Mouse (Mus musculus): Measurements from ENCODE around the gene 4930404N11Rik. TPM values are rescaled to one million over a fixed set of nuclear protein-coding genes. Genes with fewer than 3 reads are reported as not detected.

4930404N11Rik gene
- polyA plus RNA-seq, 1 experiment: 0.52 TPM

GRCm38 (mm10) chr10:81402227-81402765, 36.7 kb upstream of the 4930404N11Rik start:
- H3K4me1 ChIP-seq (ENCODE audit: control insufficient read depth, insufficient read depth, low read length): peaks cover 1% of the 10 kb centered on the region; the same call in 1 of the 2 replicates

GRCm38 (mm10) chr10:81401521-81402226, 36.1 kb upstream of the 4930404N11Rik start:
- Histone ChIP-seq H3K27ac (ENCODE audit: insufficient read depth, low read length) (peak overlapping the region; percentile 20), H3K4me1 (ENCODE audit: control insufficient read depth, insufficient read depth, low read length) (0 out of 2 replicates have a peak, but pooled peaks cover 1% of the 10 kb centered on the region), H3K4me3 (ENCODE audit: insufficient read depth, low read length) (no peak overlapping the region)
- no peak for TF ChIP-seq CTCF (IDR thresholded peaks at IDR 0.05; ENCODE audit: extremely low read depth, insufficient read depth, low read length)
- TF ChIP-seq POLR2A (IDR thresholded peaks at IDR 0.05; ENCODE audit: extremely low read depth, insufficient read depth, low read length): no peak

More at GRCm38 (mm10) chr10:81402227-81402765, 36.7 kb upstream of the 4930404N11Rik start:
- TF ChIP-seq POLR2A (IDR thresholded peaks at IDR 0.05; ENCODE audit: extremely low read depth, insufficient read depth, low read length) (no peak), CTCF (IDR thresholded peaks at IDR 0.05; ENCODE audit: extremely low read depth, insufficient read depth, low read length) (no peak)
- Histone ChIP-seq H3K27ac (ENCODE audit: insufficient read depth, low read length) (peak overlapping the region; percentile 20), H3K4me3 (ENCODE audit: insufficient read depth, low read length) (no peak overlapping the region)

GRCm38 (mm10) chr10:81401205-81401520, 35.5 kb upstream of the 4930404N11Rik start:
- Histone ChIP-seq H3K4me3 (ENCODE audit: insufficient read depth, low read length) (no peak overlapping the region), H3K27ac (ENCODE audit: insufficient read depth, low read length) (0 out of 2 replicates have a peak overlapping the region, but pooled peaks have one; percentile 11), H3K4me1 (ENCODE audit: control insufficient read depth, insufficient read depth, low read length) (0 out of 2 replicates have a peak, but pooled peaks cover 1% of the 10 kb centered on the region)
- TF ChIP-seq POLR2A (IDR thresholded peaks at IDR 0.05; ENCODE audit: extremely low read depth, insufficient read depth, low read length) (no peak), CTCF (IDR thresholded peaks at IDR 0.05; ENCODE audit: extremely low read depth, insufficient read depth, low read length) (no peak)

GRCm38 (mm10) chr10:81400371-81401204, 35.0 kb upstream of the 4930404N11Rik start:
- no peak for TF ChIP-seq CTCF (IDR thresholded peaks at IDR 0.05; ENCODE audit: extremely low read depth, insufficient read depth, low read length)
- Histone ChIP-seq H3K4me1 (ENCODE audit: control insufficient read depth, insufficient read depth, low read length) (0 out of 2 replicates have a peak, but pooled peaks cover 1% of the 10 kb centered on the region), H3K27ac (ENCODE audit: insufficient read depth, low read length) (no peak overlapping the region), H3K4me3 (ENCODE audit: insufficient read depth, low read length) (no peak overlapping the region)

DNA sequence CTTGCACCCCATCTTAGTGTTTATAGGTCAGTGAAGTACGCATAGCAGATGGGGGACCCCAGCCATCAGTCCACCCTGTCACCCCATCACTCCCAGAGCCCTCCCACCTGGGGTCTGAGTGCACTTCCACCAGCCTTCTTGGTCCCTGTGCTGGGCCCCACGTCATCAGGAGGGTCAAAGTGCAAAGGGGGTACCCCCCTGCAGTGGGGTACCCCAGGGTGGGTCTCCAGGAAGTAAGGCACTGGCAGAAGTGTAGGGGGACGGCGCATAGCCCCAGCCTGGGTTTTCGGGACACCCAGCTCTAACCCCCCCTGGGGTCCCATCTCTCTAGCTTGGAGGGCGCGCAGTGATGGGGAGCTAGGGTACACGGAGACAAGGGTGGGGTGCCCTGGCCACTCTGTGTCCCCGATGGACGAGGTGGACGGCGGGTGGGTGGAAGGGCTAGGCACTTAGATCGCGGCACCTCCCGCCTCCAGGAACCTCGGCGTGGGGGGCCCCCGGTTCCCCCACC, 34.2 kb upstream of the 4930404N11Rik start:
- Histone ChIP-seq H3K27ac (ENCODE audit: insufficient read depth, low read length) (no peak overlapping the region), H3K4me3 (ENCODE audit: insufficient read depth, low read length) (no peak overlapping the region), H3K4me1 (ENCODE audit: control insufficient read depth, insufficient read depth, low read length) (0 out of 2 replicates have a peak, but pooled peaks cover 1% of the 10 kb centered on the region)
- no peak for TF ChIP-seq CTCF (IDR thresholded peaks at IDR 0.05; ENCODE audit: extremely low read depth, insufficient read depth, low read length)
- no peak for TF ChIP-seq POLR2A (IDR thresholded peaks at IDR 0.05; ENCODE audit: extremely low read depth, insufficient read depth, low read length)

GRCm38 (mm10) chr10:81399296-81399695, 33.7 kb upstream of the 4930404N11Rik start:
- TF ChIP-seq POLR2A (IDR thresholded peaks at IDR 0.05; ENCODE audit: extremely low read depth, insufficient read depth, low read length) (no peak), CTCF (IDR thresholded peaks at IDR 0.05; ENCODE audit: extremely low read depth, insufficient read depth, low read length) (no peak)
- H3K4me1 ChIP-seq (ENCODE audit: control insufficient read depth, insufficient read depth, low read length): 0 out of 2 replicates have a peak, but pooled peaks cover 1% of the 10 kb centered on the region
- no peak overlapping the region for H3K4me3 ChIP-seq (ENCODE audit: insufficient read depth, low read length)
- H3K27ac ChIP-seq (ENCODE audit: insufficient read depth, low read length): no peak overlapping the region

- Histone ChIP-seq H3K27ac (ENCODE audit: insufficient read depth, low read length) (no peak overlapping the region), H3K4me3 (ENCODE audit: insufficient read depth, low read length) (no peak overlapping the region), H3K4me1 (ENCODE audit: control insufficient read depth, insufficient read depth, low read length) (peaks cover 4% of the 10 kb centered on the region; the same call in 1 of the 2 replicates)
- no peak for TF ChIP-seq CTCF (IDR thresholded peaks at IDR 0.05; ENCODE audit: extremely low read depth, insufficient read depth, low read length)
- no peak for TF ChIP-seq POLR2A (IDR thresholded peaks at IDR 0.05; ENCODE audit: extremely low read depth, insufficient read depth, low read length)
Measured at GRCm38 (mm10) chr10:81396749-81397148, 31.1 kb upstream of the 4930404N11Rik start.

GRCm38 (mm10) chr10:81395865-81396264, 30.2 kb upstream of the 4930404N11Rik start:
- TF ChIP-seq POLR2A (IDR thresholded peaks at IDR 0.05; ENCODE audit: extremely low read depth, insufficient read depth, low read length) (no peak), CTCF (IDR thresholded peaks at IDR 0.05; ENCODE audit: extremely low read depth, insufficient read depth, low read length) (no peak)
- Histone ChIP-seq H3K27ac (ENCODE audit: insufficient read depth, low read length) (no peak overlapping the region), H3K4me1 (ENCODE audit: control insufficient read depth, insufficient read depth, low read length) (peaks cover 4% of the 10 kb centered on the region; the same call in 1 of the 2 replicates), H3K4me3 (ENCODE audit: insufficient read depth, low read length) (no peak overlapping the region)

DNA sequence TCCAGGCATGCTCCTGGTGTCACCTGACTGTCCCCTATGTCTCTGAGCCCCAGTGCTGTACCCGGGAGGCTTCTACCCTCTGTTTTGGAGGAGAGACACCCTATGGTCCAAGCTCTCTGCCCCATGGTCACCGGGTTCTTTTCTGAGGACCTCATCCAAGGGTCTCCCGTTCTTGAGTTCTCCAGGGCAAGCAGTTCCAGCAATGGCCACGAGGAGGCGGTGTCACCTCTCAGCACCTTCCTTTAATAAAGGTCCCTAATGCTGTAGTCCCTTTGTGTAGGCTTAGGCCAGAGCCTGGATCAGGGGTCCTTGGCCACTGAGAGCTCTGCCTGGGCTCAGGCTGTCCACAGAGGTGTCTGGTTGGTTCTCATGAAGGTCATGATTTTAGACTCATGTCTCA, 29.5 kb upstream of the 4930404N11Rik start:
- Histone ChIP-seq H3K4me3 (ENCODE audit: insufficient read depth, low read length) (no peak overlapping the region), H3K27ac (ENCODE audit: insufficient read depth, low read length) (no peak overlapping the region), H3K4me1 (ENCODE audit: control insufficient read depth, insufficient read depth, low read length) (peaks cover 4% of the 10 kb centered on the region; the same call in 1 of the 2 replicates)
- TF ChIP-seq CTCF (IDR thresholded peaks at IDR 0.05; ENCODE audit: extremely low read depth, insufficient read depth, low read length): peak; percentile 80
- no peak for TF ChIP-seq POLR2A (IDR thresholded peaks at IDR 0.05; ENCODE audit: extremely low read depth, insufficient read depth, low read length)

Data from cortical plate, adult 2 months (tissue).